Mouse (Mus musculus): ENCODE data around the gene Ly6f. TPM values are rescaled to one million over a fixed set of nuclear protein-coding genes. Genes with fewer than 3 reads are reported as not detected.
"Not testable (repeated sequence)": the region's sequence is repeated elsewhere in the genome, so short reads cannot be mapped to it uniquely, and the experiment has no call there.

Ly6f gene
- polyA plus RNA-seq, 1 experiment from 2014 or later = not detected

DNA sequence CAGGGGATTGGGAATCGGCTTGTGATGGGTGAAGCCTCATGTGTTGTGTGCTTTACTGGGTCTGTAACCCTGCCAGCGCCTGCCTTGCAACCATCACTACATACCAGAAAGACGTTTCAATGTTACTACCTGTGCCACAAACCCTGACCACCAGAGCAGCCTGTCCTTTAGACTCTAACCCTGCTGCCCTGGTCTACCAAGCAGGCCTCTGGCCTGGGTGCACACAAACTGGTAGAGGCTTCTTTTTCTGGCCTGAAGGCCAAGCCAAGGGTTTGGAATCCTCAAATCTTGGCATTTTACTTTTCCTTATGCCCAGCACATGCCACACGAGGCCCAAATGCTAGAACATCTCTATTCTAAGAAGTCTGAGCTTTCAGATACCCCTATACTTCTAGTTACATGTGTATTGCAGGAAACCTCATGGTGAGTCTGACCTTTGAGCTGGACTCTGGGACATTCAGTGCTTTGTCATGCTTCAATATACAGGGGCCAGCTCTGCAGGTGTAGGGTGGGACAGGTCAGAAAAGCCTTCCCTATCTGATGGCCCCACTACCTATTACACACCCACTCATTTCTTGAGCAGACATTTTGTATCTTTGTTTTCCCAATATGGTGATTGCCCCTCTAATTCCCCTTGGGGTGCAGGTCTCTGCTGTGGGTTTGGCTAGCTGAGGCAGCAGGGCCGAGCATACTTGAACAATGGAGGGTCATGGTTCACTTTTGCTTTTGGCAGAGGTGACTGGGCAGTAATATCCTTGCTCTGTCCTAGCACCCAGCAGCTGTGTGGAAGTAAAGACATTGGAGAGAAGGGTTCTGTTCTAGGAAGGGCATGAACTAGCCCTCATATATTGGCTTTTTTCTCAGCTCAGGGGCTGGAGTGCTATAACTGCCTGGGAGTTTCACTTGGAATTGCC, 952 bp downstream of the Ly6f start:
- Histone ChIP-seq H3K9me3 (replicated peaks; ENCODE audit: control insufficient read depth, low read length, poor library complexity, severe bottlenecking) (0 out of 2 replicates have a peak, but pooled peaks cover 3% of the 10 kb centered on the region), H3K9ac (ENCODE audit: low read depth, low read length) (no peak overlapping the region), H3K4me3 (ENCODE audit: low read depth, low read length) (no peak overlapping the region), H3K4me1 (ENCODE audit: control insufficient read depth, insufficient read depth, low read length) (no peaks in the 10 kb centered on the region), H3K27me3 (ENCODE audit: control insufficient read depth, insufficient read depth, low read depth, low read length) (no peaks in the 10 kb centered on the region), H3K36me3 (ENCODE audit: control insufficient read depth, insufficient read depth, low read length) (no peaks in the 10 kb centered on the region), H3K4me2 (ENCODE audit: low read length) (no peak overlapping the region), H3K27ac (ENCODE audit: low read length) (no peak overlapping the region)
- no peak for ATAC-seq
- 73% methylated on average over 5 of the region's 5 CpGs for WGBS

DNA sequence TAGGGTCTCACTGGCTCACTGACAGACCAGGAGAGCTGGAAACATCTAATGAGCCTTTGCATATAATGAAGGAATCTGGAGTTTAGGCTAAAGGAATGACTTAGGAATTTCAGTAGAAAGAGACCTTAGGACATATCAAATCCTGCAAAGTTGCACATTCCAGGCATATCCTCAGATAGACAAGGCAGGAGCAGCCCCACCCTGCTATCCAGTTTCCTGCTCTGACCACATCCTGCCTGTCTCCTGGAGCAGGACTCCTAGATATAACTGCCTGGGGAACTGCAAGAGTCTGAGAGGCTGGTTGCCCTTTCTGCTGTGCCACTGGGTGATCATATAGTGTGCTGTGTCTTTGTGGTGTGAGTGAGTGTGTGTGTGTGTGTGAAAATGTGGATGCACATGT, 1.9 kb downstream of the Ly6f start:
- ATAC-seq = no peak

DNA sequence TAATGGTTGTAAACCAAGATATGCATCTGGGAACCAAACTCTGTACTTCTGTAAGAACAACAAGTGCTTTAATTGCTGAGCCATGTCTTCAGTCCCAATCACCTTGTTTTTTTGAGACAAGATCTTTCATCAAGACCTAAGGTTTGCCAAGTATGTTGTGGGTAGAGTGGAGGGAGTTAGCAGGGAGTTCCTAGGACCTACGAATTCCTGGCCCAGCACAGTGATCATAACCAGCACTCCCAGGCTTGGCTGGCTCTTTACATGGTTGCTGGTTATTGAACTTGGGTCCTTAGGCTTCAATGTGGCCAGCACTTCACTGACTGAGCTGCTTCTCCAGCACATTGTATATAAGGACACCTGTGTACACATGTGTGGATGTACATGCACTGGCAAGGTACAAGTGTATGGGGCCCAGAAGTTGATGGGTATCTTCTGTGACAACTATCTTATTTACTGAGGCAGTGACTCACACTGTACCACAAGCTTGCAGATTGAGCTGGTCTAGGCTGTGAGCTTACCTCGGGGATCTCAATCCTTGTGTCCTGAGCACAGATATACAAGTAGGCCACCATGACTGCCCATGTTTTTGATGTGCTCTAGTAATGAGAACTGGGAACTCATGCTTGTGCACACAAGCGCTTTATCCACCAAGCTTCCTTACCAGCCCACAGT, 2.6 kb downstream of the Ly6f start:
- 82% methylated on average over 3 of the region's 3 CpGs for WGBS
- Histone ChIP-seq H3K36me3 (ENCODE audit: control insufficient read depth, insufficient read depth, low read length) (no peaks in the 10 kb centered on the region), H3K4me1 (ENCODE audit: control insufficient read depth, insufficient read depth, low read length) (no peaks in the 10 kb centered on the region), H3K4me3 (ENCODE audit: low read depth, low read length) (no peak overlapping the region), H3K27me3 (ENCODE audit: control insufficient read depth, insufficient read depth, low read depth, low read length) (no peaks in the 10 kb centered on the region), H3K4me2 (ENCODE audit: low read length) (no peak overlapping the region), H3K9ac (ENCODE audit: low read depth, low read length) (no peak overlapping the region), H3K9me3 (replicated peaks; ENCODE audit: control insufficient read depth, low read length, poor library complexity, severe bottlenecking) (no peaks in the 10 kb centered on the region), H3K27ac (ENCODE audit: low read length) (no peak overlapping the region)
- ATAC-seq = no peak

More for the DNA sequence above, 1.9 kb downstream of the Ly6f start:
- no peak overlapping the region for H3K9ac ChIP-seq (ENCODE audit: low read depth, low read length)
- H3K4me3 ChIP-seq (ENCODE audit: low read depth, low read length) = no peak overlapping the region
- H3K9me3 ChIP-seq (replicated peaks; ENCODE audit: control insufficient read depth, low read length, poor library complexity, severe bottlenecking) = no peaks in the 10 kb centered on the region
- no peaks in the 10 kb centered on the region for H3K36me3 ChIP-seq (ENCODE audit: control insufficient read depth, insufficient read depth, low read length)
- no peaks in the 10 kb centered on the region for H3K27me3 ChIP-seq (ENCODE audit: control insufficient read depth, insufficient read depth, low read depth, low read length)
- no peaks in the 10 kb centered on the region for H3K4me1 ChIP-seq (ENCODE audit: control insufficient read depth, insufficient read depth, low read length)
- no peak overlapping the region for H3K4me2 ChIP-seq (ENCODE audit: low read length)
- H3K27ac ChIP-seq (ENCODE audit: low read length) = no peak overlapping the region

DNA sequence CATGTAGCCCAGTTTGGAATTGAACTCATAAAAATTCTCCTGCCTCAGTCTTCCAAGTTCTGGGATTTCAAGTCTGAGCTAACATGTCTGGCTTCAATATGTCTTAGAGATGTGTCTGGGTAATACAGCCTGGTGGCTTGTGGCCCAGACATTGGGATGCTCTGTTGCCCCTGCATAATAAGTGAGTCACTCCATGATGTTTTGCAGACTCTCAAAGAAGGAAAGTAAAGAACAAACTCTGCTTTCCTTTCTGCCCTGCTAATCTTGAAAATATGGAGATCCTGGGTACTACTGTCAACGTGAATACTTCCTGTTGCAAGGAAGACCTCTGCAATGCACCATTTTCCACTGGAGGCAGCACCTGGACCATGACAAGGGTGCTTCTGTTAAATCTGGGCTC, 3.2 kb downstream of the Ly6f start:
- Histone ChIP-seq H3K36me3 (ENCODE audit: control insufficient read depth, insufficient read depth, low read length) (no peaks in the 10 kb centered on the region), H3K4me2 (ENCODE audit: low read length) (no peak overlapping the region), H3K4me1 (ENCODE audit: control insufficient read depth, insufficient read depth, low read length) (no peaks in the 10 kb centered on the region), H3K27me3 (ENCODE audit: control insufficient read depth, insufficient read depth, low read depth, low read length) (no peaks in the 10 kb centered on the region), H3K9me3 (replicated peaks; ENCODE audit: control insufficient read depth, low read length, poor library complexity, severe bottlenecking) (no peaks in the 10 kb centered on the region), H3K27ac (ENCODE audit: low read length) (no peak overlapping the region), H3K9ac (ENCODE audit: low read depth, low read length) (no peak overlapping the region), H3K4me3 (ENCODE audit: low read depth, low read length) (no peak overlapping the region)
- 77% methylated on average over 1 of the region's 1 CpGs for WGBS
- ATAC-seq = no peak

DNA sequence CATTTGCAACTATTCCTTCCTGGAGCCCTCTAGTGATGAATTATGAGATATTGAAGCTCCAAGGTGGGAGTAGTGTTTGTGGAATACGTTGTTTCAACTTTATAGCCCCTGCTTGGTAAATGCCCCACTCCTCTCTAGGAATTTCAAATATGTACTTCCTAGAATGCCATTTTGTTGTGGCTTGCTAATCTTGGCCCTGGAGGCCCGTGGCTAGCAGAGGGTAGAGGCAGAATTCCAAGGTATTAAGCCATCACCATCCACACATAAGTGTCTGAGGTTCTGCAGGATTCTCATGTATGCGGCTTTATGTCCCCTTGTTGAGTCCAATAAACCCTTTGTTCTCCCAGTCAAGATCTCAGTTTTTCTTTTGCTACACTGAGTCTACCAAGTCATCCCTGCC, 3.7 kb downstream of the Ly6f start:
- no peaks in the 10 kb centered on the region for H3K9me3 ChIP-seq (replicated peaks; ENCODE audit: control insufficient read depth, low read length, poor library complexity, severe bottlenecking)
- 74% methylated on average over 3 of the region's 3 CpGs for WGBS
- no peaks in the 10 kb centered on the region for H3K36me3 ChIP-seq (ENCODE audit: control insufficient read depth, insufficient read depth, low read length)
- no peaks in the 10 kb centered on the region for H3K27me3 ChIP-seq (ENCODE audit: control insufficient read depth, insufficient read depth, low read depth, low read length)
- H3K9ac ChIP-seq (ENCODE audit: low read depth, low read length) = no peak overlapping the region
- H3K4me2 ChIP-seq (ENCODE audit: low read length) = no peak overlapping the region
- H3K4me3 ChIP-seq (ENCODE audit: low read depth, low read length) = no peak overlapping the region
- H3K4me1 ChIP-seq (ENCODE audit: control insufficient read depth, insufficient read depth, low read length) = no peaks in the 10 kb centered on the region
- H3K27ac ChIP-seq (ENCODE audit: low read length) = no peak overlapping the region
- no peak for ATAC-seq

DNA sequence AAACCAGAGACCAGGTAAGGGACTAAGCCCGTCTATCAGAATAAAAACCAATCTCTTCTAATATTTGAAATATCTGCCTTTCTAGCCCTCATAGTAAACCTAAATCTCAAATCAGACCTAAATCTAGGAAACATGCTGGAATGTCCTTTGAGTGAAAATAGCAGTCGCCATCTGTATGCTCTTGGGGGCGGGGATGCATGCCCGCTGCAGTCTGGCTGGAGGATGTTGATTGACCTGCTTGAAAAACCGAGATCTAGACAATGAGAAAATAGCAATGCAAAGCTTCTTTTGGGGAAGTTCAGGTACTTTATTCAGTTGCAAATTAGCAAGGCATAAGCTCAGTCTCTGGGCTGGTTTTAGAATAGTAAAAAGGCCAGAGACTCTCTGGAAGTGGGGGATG, 13.8 kb downstream of the Ly6f start:
- not testable (repeated sequence) for ATAC-seq; H3K4me2 ChIP-seq (ENCODE audit: low read length); H3K27me3 ChIP-seq (ENCODE audit: control insufficient read depth, insufficient read depth, low read depth, low read length); H3K4me1 ChIP-seq (ENCODE audit: control insufficient read depth, insufficient read depth, low read length); H3K9ac ChIP-seq (ENCODE audit: low read depth, low read length); H3K36me3 ChIP-seq (ENCODE audit: control insufficient read depth, insufficient read depth, low read length); H3K27ac ChIP-seq (ENCODE audit: low read length); H3K4me3 ChIP-seq (ENCODE audit: low read depth, low read length); H3K9me3 ChIP-seq (replicated peaks; ENCODE audit: control insufficient read depth, low read length, poor library complexity, severe bottlenecking)
- 61% methylated on average over 5 of the region's 5 CpGs for WGBS

DNA sequence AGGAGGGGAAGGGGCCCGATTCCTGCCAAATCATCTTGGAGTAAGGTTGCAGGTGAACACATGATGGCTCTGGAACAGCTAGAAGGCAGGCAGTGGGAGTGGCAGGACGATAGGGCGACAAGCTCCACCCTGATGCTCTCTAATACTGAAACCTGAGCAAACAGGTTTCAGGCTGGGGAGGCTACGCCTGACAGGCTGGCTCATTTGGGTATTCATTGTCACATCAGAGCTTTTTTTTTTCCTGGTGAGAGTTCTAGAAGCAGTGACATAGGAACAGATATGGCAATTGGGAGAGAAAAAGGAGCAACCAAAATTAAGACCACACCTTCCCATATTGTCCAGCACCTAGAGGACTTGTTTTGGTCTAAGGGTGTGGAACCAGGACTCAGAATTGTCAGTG, 18.3 kb downstream of the Ly6f start:
- H3K9ac ChIP-seq (ENCODE audit: low read depth, low read length); H3K36me3 ChIP-seq (ENCODE audit: control insufficient read depth, insufficient read depth, low read length); H3K27ac ChIP-seq (ENCODE audit: low read length); H3K4me2 ChIP-seq (ENCODE audit: low read length); H3K4me3 ChIP-seq (ENCODE audit: low read depth, low read length); H3K9me3 ChIP-seq (replicated peaks; ENCODE audit: control insufficient read depth, low read length, poor library complexity, severe bottlenecking); ATAC-seq; H3K27me3 ChIP-seq (ENCODE audit: control insufficient read depth, insufficient read depth, low read depth, low read length); H3K4me1 ChIP-seq (ENCODE audit: control insufficient read depth, insufficient read depth, low read length): not testable (repeated sequence)
- WGBS = 90% methylated on average over 4 of the region's 4 CpGs

DNA sequence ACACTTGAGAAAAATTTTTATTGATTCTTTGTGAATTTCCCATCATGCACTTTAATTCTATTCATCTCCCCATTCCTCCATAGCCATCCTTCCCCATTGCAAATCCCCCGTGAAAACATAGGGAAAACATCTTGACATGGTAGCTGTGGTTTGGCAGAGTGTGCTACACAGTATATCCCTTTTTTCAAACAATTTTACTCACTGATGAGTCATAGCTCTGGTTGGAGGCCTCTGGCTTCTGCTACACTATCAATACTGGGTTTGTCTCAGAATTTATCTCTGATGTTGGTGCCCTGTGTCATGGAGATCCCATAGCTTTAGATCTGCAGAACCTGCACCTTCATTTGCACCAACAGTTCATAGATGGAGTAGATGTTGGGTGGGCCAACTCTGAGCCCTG, 24.2 kb downstream of the Ly6f start:
- Histone ChIP-seq H3K4me3 (ENCODE audit: low read depth, low read length) (no peak overlapping the region), H3K27ac (ENCODE audit: low read length) (no peak overlapping the region), H3K9me3 (replicated peaks; ENCODE audit: control insufficient read depth, low read length, poor library complexity, severe bottlenecking) (no peaks in the 10 kb centered on the region), H3K27me3 (ENCODE audit: control insufficient read depth, insufficient read depth, low read depth, low read length) (no peaks in the 10 kb centered on the region), H3K4me1 (ENCODE audit: control insufficient read depth, insufficient read depth, low read length) (no peaks in the 10 kb centered on the region), H3K9ac (ENCODE audit: low read depth, low read length) (no peak overlapping the region), H3K4me2 (ENCODE audit: low read length) (no peak overlapping the region), H3K36me3 (ENCODE audit: control insufficient read depth, insufficient read depth, low read length) (no peaks in the 10 kb centered on the region)
- ATAC-seq = no peak
- 84% methylated on average over 1 of the region's 1 CpGs for WGBS

DNA sequence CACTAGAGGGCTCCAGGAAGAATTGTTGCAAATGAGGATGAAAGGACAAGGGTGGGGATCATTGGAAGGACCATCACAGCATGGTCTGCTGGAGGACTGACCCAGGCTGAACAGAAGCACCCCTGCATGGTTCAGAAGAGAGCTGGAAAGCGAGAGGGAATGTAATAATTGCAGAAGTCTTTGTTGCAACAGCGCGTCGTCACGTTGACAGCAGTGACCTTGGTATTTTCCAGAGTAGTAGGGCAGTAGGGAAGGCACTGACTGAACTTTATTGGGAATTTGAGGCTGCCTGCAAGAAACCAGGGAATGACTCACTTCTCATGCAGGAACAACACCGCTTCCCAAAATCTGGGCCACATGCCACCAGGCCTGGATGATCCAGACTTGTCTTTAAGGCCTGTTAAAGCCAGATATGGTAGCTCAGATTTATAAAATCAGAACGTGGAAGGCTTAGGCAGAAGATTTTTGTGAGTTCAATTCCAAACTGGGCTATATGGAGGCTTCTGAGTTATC, 25.7 kb downstream of the Ly6f start:
- Histone ChIP-seq H3K9ac (ENCODE audit: low read depth, low read length) (no peak overlapping the region), H3K36me3 (ENCODE audit: control insufficient read depth, insufficient read depth, low read length) (no peaks in the 10 kb centered on the region), H3K27me3 (ENCODE audit: control insufficient read depth, insufficient read depth, low read depth, low read length) (no peaks in the 10 kb centered on the region), H3K4me3 (ENCODE audit: low read depth, low read length) (no peak overlapping the region), H3K27ac (ENCODE audit: low read length) (no peak overlapping the region), H3K4me2 (ENCODE audit: low read length) (no peak overlapping the region), H3K4me1 (ENCODE audit: control insufficient read depth, insufficient read depth, low read length) (no peaks in the 10 kb centered on the region), H3K9me3 (replicated peaks; ENCODE audit: control insufficient read depth, low read length, poor library complexity, severe bottlenecking) (no peaks in the 10 kb centered on the region)
- no peak for ATAC-seq
- 90% methylated on average over 7 of the region's 7 CpGs for WGBS
